Mouse (Mus musculus) adrenal gland, postnatal 4 days (tissue): ENCODE data around the gene Gm20897. TPM values are rescaled to one million over a fixed set of nuclear protein-coding genes. Genes with fewer than 3 reads are reported as not detected.
"Not testable (repeated sequence)": the region's sequence is repeated elsewhere in the genome, so short reads cannot be mapped to it uniquely, and the experiment has no call there.

Source experiments
- DNase-seq, 2 experiments: peaks; one replicate each; pipeline ENCODE4 v3.0.0; 2021 to 2022; ENCODE audit warnings: low spot score in 2 of 2, mixed read lengths in 2 of 2
- long read RNA-seq, 2 experiments: library from polyadenylated mRNA; stranded (forward); transcript quantifications; one replicate each; pipeline ENCODE4 v2.0.0; 2021
- total RNA-seq, 2 experiments: library from RNA; stranded (reverse); gene quantifications; 2 replicates each; pipeline ENCODE4 v1.2.3; 2021

The Gm20897 gene
- total RNA-seq, result not detected
- long read RNA-seq, experiment 1, result 0 reads
- long read RNA-seq, experiment 2, result 0 reads

DNA sequence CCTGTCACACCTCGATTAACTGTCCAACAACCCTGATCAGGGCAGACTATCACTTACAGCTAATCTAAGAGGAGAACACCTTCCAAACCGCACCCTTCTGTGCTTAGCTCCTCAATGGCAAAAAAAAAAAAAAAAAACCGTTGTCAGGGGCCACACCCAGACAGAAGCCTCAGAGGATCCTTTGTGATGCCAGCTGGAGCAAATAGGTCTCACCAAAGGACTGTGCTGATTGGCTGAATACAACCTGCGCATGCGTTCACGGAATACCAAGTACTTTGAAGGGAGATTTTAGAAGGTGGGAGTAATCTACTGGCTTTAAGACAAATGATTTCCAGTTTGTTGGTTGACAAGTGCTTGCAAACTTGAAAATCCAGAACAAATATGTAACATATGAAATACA is at the start of gene Gm20897:
Gm20897 (minus strand) TSS at position 101 of the 400 bp plus-strand sequence.
- DNase-seq, result not testable (repeated sequence)

Other genes with a start within 250 kb of the Gm20897 start
- not detected for gene Gm21732, start 73.5 kb upstream of the Gm20897 start, total RNA-seq